Mouse (Mus musculus) kidney, adult 2 months (tissue): Measurements from ENCODE around the gene Kdm5c. TPM values are rescaled to one million over a fixed set of nuclear protein-coding genes. Genes with fewer than 3 reads are reported as not detected.

Experiments
- DNase-seq: peaks from one replicate; pipeline ENCODE4 v3.0.0; 2021
- H3K27ac ChIP-seq: fragments of 200-500 bp; 2 replicates; pipeline ENCODE4 v1.5.1; 2012; ENCODE audit warnings: low read depth, low read length, control low read depth, inconsistent platforms; ENCODE audit not compliant: insufficient read depth
- H3K27me3 ChIP-seq: fragments of 200-500 bp; replicated peaks from 2 replicates; pipeline ENCODE4 v1.6.1; 2012; ENCODE audit warnings: mild to moderate bottlenecking, moderate library complexity, low read length, inconsistent platforms; ENCODE audit not compliant: control insufficient read depth, insufficient read depth
- H3K36me3 ChIP-seq: fragments of 200-500 bp; 2 replicates; pipeline ENCODE4 v1.6.1; 2012; ENCODE audit warnings: mild to moderate bottlenecking, moderate library complexity, low read length, inconsistent platforms; ENCODE audit not compliant: control insufficient read depth, insufficient read depth
- H3K4me1 ChIP-seq: fragments of 200-500 bp; 2 replicates; pipeline ENCODE4 v1.6.1; 2011; ENCODE audit warnings: low read length; ENCODE audit not compliant: control insufficient read depth, insufficient read depth
- H3K4me3 ChIP-seq: fragments of 200-500 bp; 2 replicates; pipeline ENCODE4 v1.5.1; 2011; ENCODE audit warnings: mild to moderate bottlenecking, low read depth, low read length, control low read depth; ENCODE audit not compliant: insufficient read depth
- CTCF ChIP-seq: fragments of 200-500 bp; conservative IDR thresholded peaks from 2 replicates; pipeline ENCODE4 v1.5.1; 2011; ENCODE audit warnings: low read depth, mild to moderate bottlenecking, control low read depth, low read length, moderate library complexity, mixed read lengths; ENCODE audit not compliant: insufficient read depth, insufficient read length
- POLR2A ChIP-seq: fragments of 200-500 bp; IDR thresholded peaks from one replicate; pipeline ENCODE4 v1.6.1; 2011; ENCODE audit warnings: low read depth, low read length, control low read depth
- WGBS: fragments of 180-500 bp; shearing (Covaris S2); methylation state at CpG from one replicate; pipeline ENCODE4 v1.1.7; 2018; 5-methylcytosine and 5-hydroxymethylcytosine counted together
- polyA plus RNA-seq: library from polyadenylated mRNA; depleted of rRNA; stranded (reverse); fragments of >200 nt; gene quantifications from 2 replicates; pipeline ENCODE4 v1.2.3, GENCODE M21; 2012; rRNA removed

Gene Kdm5c
- polyA plus RNA-seq = 41.7 and 42.6 TPM in 2 replicates

DNA sequence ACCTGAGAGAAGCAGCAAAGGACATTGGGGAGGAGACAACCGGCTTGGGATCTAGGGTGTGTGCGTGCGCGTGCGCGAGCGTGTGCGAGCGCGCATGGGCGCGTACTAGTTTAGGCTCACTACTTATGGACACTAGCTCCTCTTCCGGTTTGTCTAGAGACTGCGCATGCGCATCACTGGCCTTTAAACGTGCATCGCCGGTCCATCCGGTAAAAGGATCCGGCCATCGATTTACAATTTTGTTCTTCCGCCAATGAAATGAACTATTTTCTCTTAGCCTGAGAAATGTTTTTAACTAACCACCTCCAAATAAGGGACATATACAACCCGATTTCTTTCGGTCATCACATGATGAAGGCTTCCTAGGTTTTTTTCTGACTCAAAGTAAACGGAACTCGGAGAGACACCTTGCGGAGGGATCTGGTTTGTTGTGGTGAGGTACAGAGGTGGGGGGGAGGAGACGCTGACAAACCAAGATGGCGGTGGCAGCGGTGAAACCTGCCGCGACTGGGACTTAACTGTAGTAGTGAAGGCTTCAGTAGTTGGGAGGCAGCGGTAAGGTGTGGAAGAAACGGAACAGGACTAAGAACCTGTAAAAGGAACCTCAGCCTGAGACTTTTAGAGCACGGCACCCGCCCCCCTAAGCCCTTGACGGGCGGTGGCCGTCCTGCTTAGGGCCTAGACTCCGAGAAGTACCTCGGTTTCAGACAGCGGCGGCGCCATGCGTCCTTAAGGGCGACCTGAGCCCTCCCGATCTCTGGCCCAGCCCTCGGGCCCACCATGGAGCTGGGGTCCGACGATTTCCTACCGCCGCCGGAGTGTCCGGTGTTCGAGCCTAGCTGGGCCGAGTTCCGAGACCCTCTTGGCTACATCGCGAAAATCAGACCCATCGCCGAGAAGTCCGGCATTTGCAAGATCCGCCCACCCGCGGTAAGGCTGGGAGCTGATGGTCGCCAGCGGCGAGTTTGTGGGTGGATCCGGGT, at the start of gene Kdm5c:
Gene Kdm5c, plus strand, starts transcription at position 240 of the 983 bp plus-strand sequence.
- Histone ChIP-seq H3K36me3 (no peaks in the 10 kb centered on the region), H3K4me1 (peaks cover 9% of the 10 kb centered on the region; the same call in 1 of the 2 replicates), H3K27ac (peak within 1 kb of the TSS; percentile 92), H3K4me3 (peak within 1 kb of the TSS; percentile 87), H3K27me3 (no peaks in the 10 kb centered on the region)
- under 1% methylated on average over 67 of the region's 69 CpGs for WGBS
- TF ChIP-seq CTCF = no peak
- peak; percentile 45 for TF ChIP-seq POLR2A
- DNase-seq = peak; percentile 98

DNA sequence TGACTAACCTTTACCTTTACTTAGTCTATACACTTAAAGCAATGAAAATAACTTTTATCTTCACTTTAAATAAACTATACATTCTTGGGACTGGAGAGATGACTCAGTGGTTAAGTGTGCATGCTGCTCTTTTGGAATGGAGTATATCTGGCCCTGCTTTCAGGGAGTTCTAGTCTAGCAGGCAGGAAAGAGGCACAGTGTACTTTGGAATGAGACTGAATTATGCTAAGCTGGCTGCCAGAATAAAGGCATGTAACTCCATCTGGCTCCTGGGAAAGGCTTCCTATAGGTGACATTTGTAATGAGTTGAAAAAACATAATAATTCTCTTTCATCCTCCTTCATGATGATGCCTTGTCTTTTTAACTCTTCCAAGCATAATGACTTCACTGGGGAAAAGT, 45.7 kb upstream of the Kdm5c start:
- Histone ChIP-seq H3K4me1 (peaks cover 4% of the 10 kb centered on the region; the same call in 1 of the 2 replicates), H3K36me3 (no peaks in the 10 kb centered on the region), H3K27me3 (no peaks in the 10 kb centered on the region), H3K4me3 (no peak overlapping the region), H3K27ac (no peak overlapping the region)
- peak; percentile 14 for DNase-seq
- TF ChIP-seq CTCF (no peak), POLR2A (no peak)

DNA sequence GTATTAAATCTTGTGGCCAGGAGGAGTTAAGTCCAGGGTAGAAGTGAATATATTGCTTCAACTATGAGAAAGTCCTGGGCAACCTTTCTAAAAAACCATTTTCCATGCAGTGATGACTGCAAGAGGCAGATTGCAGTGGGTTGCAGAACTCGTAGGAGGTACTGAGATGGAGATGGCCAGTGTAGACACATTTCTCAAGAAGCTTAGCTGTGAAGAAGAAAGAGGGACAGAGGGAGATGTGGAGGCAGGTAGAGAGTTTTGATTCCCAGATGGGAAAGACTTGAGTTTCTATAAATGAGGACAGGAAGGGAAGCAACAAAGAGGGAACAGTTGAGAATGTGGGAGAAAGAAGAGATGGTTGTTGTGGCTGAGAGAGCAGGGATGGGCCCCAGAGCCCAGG, 41.6 kb upstream of the Kdm5c start:
- Histone ChIP-seq H3K36me3 (no peaks in the 10 kb centered on the region), H3K4me1 (peaks cover 6% of the 10 kb centered on the region; the same call in 1 of the 2 replicates), H3K27me3 (no peaks in the 10 kb centered on the region), H3K4me3 (no peak overlapping the region), H3K27ac (no peak overlapping the region; the same call in 1 of the 2 replicates)
- no peak for DNase-seq
- TF ChIP-seq POLR2A (no peak), CTCF (no peak)
- WGBS = 100% methylated on average over 1 of the region's 1 CpGs

DNA sequence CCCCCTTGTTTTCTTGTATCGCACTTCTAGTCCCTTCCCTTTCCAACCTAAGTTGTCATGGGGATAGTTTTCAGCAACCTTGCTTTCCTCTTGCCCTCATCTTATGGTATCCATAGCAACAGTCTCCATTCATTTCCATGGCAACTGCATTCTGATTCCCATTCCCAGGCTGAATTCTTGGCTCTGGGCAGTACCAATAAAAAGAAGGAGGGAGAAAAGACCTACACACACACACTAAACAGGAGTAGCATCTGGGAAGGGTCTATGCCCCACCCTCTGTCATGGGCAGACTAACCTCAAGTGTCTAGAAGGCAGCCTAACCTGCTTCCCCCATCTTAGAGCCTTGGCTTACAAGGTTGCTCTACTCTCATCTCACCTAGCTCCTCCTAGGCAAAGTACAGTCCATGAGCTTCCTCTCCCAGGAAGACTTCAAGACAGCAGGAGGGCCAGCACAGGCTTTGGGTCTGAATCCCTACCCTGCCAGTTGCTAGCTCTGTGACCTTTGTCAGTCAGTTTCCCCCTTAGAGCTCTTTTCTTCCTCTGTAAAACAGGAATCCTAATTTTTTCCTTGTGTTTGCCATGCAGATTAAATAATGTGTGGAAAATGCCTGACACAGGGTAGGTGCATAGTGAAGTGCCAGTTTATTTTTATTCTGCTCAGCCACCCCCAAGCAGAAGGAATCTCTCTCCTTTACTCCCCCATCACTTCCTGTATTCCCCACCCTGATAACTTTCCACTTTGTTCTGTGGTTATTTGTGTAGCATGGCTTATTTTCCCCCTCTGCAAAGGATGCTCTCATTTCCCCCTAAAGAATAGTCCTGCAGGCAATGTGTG, 34.8 kb upstream of the Kdm5c start:
- Histone ChIP-seq H3K36me3 (no peaks in the 10 kb centered on the region), H3K4me1 (peaks cover 19% of the 10 kb centered on the region; the same call in 1 of the 2 replicates), H3K4me3 (no peak overlapping the region), H3K27me3 (no peaks in the 10 kb centered on the region), H3K27ac (peak overlapping the region; percentile 45; the same call in 1 of the 2 replicates)
- DNase-seq = no peak
- WGBS = 88% methylated on average over 1 of the region's 1 CpGs
- TF ChIP-seq CTCF (no peak), POLR2A (no peak)

DNA sequence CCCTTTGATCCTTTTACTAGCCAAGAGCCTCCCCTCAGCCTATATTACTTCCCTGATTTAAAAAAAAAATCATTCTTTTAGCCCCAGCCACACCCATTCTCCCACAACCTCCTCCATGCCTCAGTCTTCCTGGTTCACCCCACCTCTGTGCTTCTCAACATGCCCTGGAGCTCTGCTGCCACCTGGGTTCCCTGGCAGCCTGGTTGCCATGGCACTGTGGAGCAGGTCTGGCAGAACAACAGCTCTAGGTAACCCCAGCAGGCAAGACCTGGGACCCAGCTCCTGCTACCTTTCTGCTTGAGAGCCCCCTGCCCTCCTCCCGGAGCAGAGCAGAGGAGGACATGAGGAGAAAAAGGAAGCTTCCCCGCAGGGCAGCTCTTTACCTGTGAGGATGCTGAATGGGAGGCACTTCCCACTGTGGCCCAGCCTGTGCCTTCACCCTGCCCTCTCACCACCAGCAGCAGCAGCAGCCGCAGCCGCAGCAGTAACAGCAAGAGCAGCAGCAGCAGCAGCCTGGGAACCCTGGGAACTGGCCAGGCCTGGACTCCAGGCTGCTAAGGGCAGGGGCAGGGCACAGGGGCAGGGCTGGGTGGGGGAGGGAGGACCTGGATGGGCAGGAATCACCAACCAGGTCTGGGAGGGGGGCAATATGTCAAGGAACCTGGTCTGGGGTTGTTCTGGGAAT, 30.9 kb upstream of the Kdm5c start:
- Histone ChIP-seq H3K4me1 (peaks cover 17% of the 10 kb centered on the region; the same call in 1 of the 2 replicates), H3K27ac (no peak overlapping the region), H3K27me3 (no peaks in the 10 kb centered on the region), H3K4me3 (no peak overlapping the region), H3K36me3 (no peaks in the 10 kb centered on the region)
- WGBS = 24% methylated on average over 4 of the region's 4 CpGs
- TF ChIP-seq CTCF = no peak
- TF ChIP-seq POLR2A = no peak
- DNase-seq = peak; percentile 44

DNA sequence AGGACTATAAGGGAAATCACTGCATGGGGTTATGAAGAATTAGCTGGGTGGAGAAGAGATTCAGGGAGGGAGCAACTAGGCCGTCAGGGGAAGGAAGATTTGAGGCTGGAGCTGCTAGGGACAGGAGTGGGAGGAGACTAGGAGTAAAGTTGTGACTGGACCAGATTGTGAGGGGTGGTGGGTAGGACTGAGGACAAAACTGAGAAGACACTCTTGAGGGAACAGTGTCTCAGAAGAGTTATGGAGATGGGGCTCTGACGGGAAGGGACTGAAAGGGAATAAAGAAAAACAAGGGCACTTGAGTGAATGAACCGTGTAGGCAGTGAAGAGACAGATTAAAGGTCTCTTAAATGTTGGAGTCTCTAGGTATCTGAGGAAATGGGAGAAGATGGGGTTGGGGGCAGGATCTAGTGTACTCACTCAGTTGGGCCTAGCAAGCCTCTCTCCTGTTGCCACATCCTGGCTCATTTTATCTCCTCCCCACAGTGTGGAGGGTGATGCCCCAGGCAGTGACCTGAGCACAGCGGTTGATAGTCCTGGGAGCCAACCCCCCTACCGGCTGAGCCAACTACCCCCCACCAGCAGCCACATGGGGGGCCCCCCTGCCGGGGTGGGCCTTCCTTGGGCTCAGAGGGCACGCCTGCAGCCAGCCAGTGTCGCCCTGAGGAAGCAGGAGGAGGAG, 30.3 kb upstream of the Kdm5c start:
- Histone ChIP-seq H3K4me1 (peaks cover 13% of the 10 kb centered on the region; the same call in 1 of the 2 replicates), H3K36me3 (no peaks in the 10 kb centered on the region), H3K27ac (0 out of 2 replicates have a peak overlapping the region, but pooled peaks have one; percentile 12), H3K4me3 (no peak overlapping the region), H3K27me3 (no peaks in the 10 kb centered on the region)
- peak; percentile 19 for DNase-seq
- WGBS = 35% methylated on average over 7 of the region's 8 CpGs
- no peak for TF ChIP-seq POLR2A
- no peak for TF ChIP-seq CTCF
